Comparison of ENCODE assay signal across 14 mouse cellular contexts in the genomic region with DNA sequence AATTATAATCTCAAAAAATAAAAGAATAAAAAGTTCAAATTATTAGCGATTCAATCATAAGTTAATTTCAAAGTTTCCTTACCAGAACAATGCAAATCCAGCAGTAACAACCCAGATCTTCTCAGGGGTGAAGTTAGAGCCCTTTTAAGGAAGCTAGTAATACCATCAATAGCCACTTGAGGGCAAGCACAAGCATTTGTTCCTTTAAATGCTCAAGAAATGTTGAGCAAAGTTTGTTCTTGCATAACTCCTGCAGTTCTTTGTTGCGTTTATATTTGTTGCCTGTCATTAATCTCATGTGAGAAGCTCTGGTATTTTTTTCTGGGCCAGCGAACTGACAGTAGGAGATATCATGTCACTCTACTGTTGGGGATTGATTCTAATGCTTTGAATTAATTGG. TPM values are rescaled to one million over a fixed set of nuclear protein-coding genes. Genes with fewer than 3 reads are reported as not detected.
DNase-seq lines count a peak whose midpoint lies in the region; TF ChIP-seq lines count a peak whose summit lies in the region.
"Had no signal": no experiment of that assay in that cellular context is flagged by ENCODE, and none has a peak within 500 bp of the region (broad histone marks: within the 10 kb centered on the region; RNA-seq: fewer than 3 reads in every experiment).

No protein-coding gene starts in this region.

- TF ChIP-seq POLR2A in kidney, adult 2 months (IDR thresholded peaks at IDR 0.05; ENCODE audit: low read depth, low read length), result no peak

- H3K27ac ChIP-seq in kidney, adult 2 months (ENCODE audit: insufficient read depth, low read depth, low read length), result no peak overlapping the region
- H3K27ac ChIP-seq: embryonic facial prominence, embryonic 13.5 days; lung, embryonic 15.5 days; neural tube, embryonic 12.5 days had no signal

- WGBS in kidney, adult 2 months, result 16% methylated on average over 3 of the region's 3 CpGs

- no peaks in the 10 kb centered on the region for H3K4me1 ChIP-seq in kidney, adult 2 months (ENCODE audit: control insufficient read depth, insufficient read depth, low read length)
- H3K4me1 ChIP-seq: embryonic facial prominence, embryonic 13.5 days; lung, embryonic 15.5 days; neural tube, embryonic 12.5 days had no signal

- no peaks in the 10 kb centered on the region for H3K36me3 ChIP-seq in kidney, adult 2 months (ENCODE audit: control insufficient read depth, insufficient read depth, low read length)
- H3K36me3 ChIP-seq: embryonic facial prominence, embryonic 13.5 days; lung, embryonic 15.5 days; neural tube, embryonic 12.5 days had no signal

- DNase-seq in kidney, adult 2 months, result peak; percentile 30
- no peak for DNase-seq in kidney, postnatal 10 days
- DNase-seq in A20 (ENCODE audit: low read depth, low spot score) (peak; percentile 29), NIH3T3 (ENCODE audit: low read depth) (peak; percentile 73)
- DNase-seq in lung, postnatal 25 days (ENCODE audit: low spot score), result peak; percentile 41
- DNase-seq in cerebellum, adult 11 months, result no peak
- no peak for DNase-seq in kidney, postnatal 25 days
- DNase-seq in layer of hippocampus, adult 8-10 months (ENCODE audit: low spot score in 2 of 2), result no peak
- DNase-seq: thymus, postnatal 36 days had no signal

- H3K4me3 ChIP-seq in kidney, adult 2 months (ENCODE audit: insufficient read depth, low read depth, low read length), result no peak overlapping the region
- H3K4me3 ChIP-seq: embryonic facial prominence, embryonic 13.5 days; lung, embryonic 15.5 days; neural tube, embryonic 12.5 days had no signal

- no peak for TF ChIP-seq CTCF in kidney, adult 2 months (conservative IDR thresholded peaks at IDR 0.05; ENCODE audit: insufficient read depth, insufficient read length, low read depth, low read length)

- no peaks in the 10 kb centered on the region for H3K27me3 ChIP-seq in kidney, adult 2 months (replicated peaks; ENCODE audit: control insufficient read depth, insufficient read depth, low read length)
- H3K27me3 ChIP-seq: embryonic facial prominence, embryonic 13.5 days; lung, embryonic 15.5 days; neural tube, embryonic 12.5 days had no signal

RNA-seq across cellular contexts. Expression of a gene that starts 7.1 kb away (rescaled TPM):
- 0.45 and 1.2 TPM in 2 replicates for polyA plus RNA-seq in kidney, adult 2 months (2012; rRNA removed)
- total RNA-seq in layer of hippocampus, adult 8-10 months (2022), result 1 to 10 TPM; 1.4 to 5.7 (median 3.8) TPM

RNA-seq across cellular contexts. Expression of a gene that starts 20.8 kb away (rescaled TPM):
- not detected in 2 replicates for polyA plus RNA-seq in kidney, adult 2 months (2012; rRNA removed)
- not detected for total RNA-seq in layer of hippocampus, adult 8-10 months (2022)
- total RNA-seq: heart, postnatal 25 days had no signal
- polyA plus RNA-seq: embryonic facial prominence, embryonic 13.5 days; lung, embryonic 15.5 days; neural tube, embryonic 12.5 days; small intestine, adult 2 months had no signal

RNA-seq across cellular contexts. Expression of a gene that starts 38.2 kb away (rescaled TPM):
- not detected in 2 replicates for polyA plus RNA-seq in kidney, adult 2 months (2012; rRNA removed)
- total RNA-seq in layer of hippocampus, adult 8-10 months (2022), result under 1 TPM in 1 of 4 experiments, not detected in 3; 0.12 TPM
- total RNA-seq: heart, postnatal 25 days had no signal
- polyA plus RNA-seq: embryonic facial prominence, embryonic 13.5 days; lung, embryonic 15.5 days; neural tube, embryonic 12.5 days; small intestine, adult 2 months had no signal

Comparison
In these comparisons a context has a peak if more than half of its experiments do, and no peak if none do; other contexts are left out.
1. DNase-seq: peak in kidney, adult 2 months (single experiment), A20 (single experiment), NIH3T3 (single experiment) and lung, postnatal 25 days (single experiment); none in kidney, postnatal 10 days (single experiment), cerebellum, adult 11 months (single experiment), kidney, postnatal 25 days (0 of 2) and layer of hippocampus, adult 8-10 months (0 of 2).